Mouse (Mus musculus) forebrain, embryonic 15.5 days (tissue): ENCODE measurements around the gene Tmem206. TPM values are rescaled to one million over a fixed set of nuclear protein-coding genes. Genes with fewer than 3 reads are reported as not detected.
A peak's percentile ranks its signal among the peaks of the same experiment; 100 is the strongest.

Source experiments
- ATAC-seq: fragments of 200-750 bp; cut with Nextera tagmentation; replicated peaks from 2 replicates; pipeline ENCODE4 v1.8.0; 2017; ENCODE audit warnings: mild to moderate bottlenecking, moderate TSS enrichment, moderate library complexity
- H3K27ac ChIP-seq: fragments of 300-500 bp; sonication (generic); replicated peaks from 2 replicates; pipeline ENCODE4 v1.5.1; 2015; ENCODE audit warnings: mild to moderate bottlenecking, inconsistent platforms
- H3K27me3 ChIP-seq: fragments of 300-500 bp; sonication (generic); 2 replicates; pipeline ENCODE4 v1.6.1; 2015; ENCODE audit warnings: inconsistent platforms
- H3K36me3 ChIP-seq: fragments of 300-500 bp; sonication (generic); 2 replicates; pipeline ENCODE4 v1.6.1; 2015; ENCODE audit warnings: mild to moderate bottlenecking, inconsistent platforms
- H3K4me1 ChIP-seq: fragments of 300-500 bp; sonication (generic); 2 replicates; pipeline ENCODE4 v1.6.1; 2015; ENCODE audit warnings: inconsistent platforms
- H3K4me2 ChIP-seq: fragments of 300-500 bp; sonication (generic); replicated peaks from 2 replicates; pipeline ENCODE4 v1.6.1; 2015; ENCODE audit warnings: mild to moderate bottlenecking, inconsistent platforms
- H3K4me3 ChIP-seq: fragments of 300-500 bp; sonication (generic); 2 replicates; pipeline ENCODE4 v1.5.1; 2015; ENCODE audit warnings: mild to moderate bottlenecking, inconsistent platforms
- H3K9ac ChIP-seq: fragments of 300-500 bp; sonication (generic); replicated peaks from 2 replicates; pipeline ENCODE4 v1.6.1; 2015; ENCODE audit warnings: mild to moderate bottlenecking, inconsistent platforms
- H3K9me3 ChIP-seq: fragments of 300-500 bp; sonication (generic); 2 replicates; pipeline ENCODE4 v1.6.1; 2016; ENCODE audit warnings: inconsistent platforms
- WGBS: fragments of 180-500 bp; shearing (Covaris S2); methylation state at CpG from one replicate; pipeline ENCODE4 v1.1.7; 2015; ENCODE audit warnings: mixed read lengths; 5-methylcytosine and 5-hydroxymethylcytosine counted together
- polyA plus RNA-seq: library from polyadenylated mRNA; unstranded; fragments of >200 nt; fragmentation: Nextera tagmentation; extraction: Ambion mirVana; gene quantifications from 2 replicates; pipeline ENCODE4 v1.2.1, GENCODE M21; 2015

Tmem206 gene
- 53.1 and 54.0 TPM in 2 replicates for polyA plus RNA-seq

DNA sequence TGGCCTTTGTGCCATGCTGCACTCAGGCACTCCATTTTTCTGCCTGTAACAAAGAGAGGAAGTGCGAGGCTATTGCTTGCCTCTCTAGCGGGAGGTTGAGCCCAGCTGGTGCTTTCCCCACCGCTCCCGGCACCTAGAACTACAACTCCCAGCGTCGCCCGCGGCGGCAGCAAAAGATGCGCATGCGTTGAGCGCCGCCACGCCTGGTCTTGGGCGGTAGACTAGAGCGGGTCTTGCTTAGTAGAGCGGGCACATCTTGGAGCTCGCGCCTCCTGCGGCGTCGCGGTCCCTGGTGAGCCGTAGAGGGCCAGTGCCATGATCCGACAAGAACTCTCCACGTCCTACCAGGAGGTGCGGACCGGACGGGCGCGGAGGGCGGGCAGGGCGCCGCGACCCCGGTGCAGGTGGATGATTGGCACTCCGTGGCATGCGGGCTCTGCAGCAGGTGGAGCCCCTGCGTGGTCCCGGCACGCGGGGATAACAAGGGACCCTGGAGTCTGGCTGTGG lies at the start of gene Tmem206:
Gene Tmem206 (plus strand): TSS at position 187 of the 507 bp plus-strand sequence.
- H3K27ac ChIP-seq = peak within 1 kb of the TSS; percentile 87
- peaks cover 33% of the 10 kb centered on the region for H3K4me1 ChIP-seq
- H3K4me2 ChIP-seq = peak within 1 kb of the TSS; percentile 81
- H3K27me3 ChIP-seq = no peaks in the 10 kb centered on the region
- H3K9ac ChIP-seq = peak within 1 kb of the TSS; percentile 78
- peak within 1 kb of the TSS; percentile 70 for H3K4me3 ChIP-seq
- 0 out of 2 replicates have a peak, but pooled peaks cover 3% of the 10 kb centered on the region for H3K36me3 ChIP-seq
- 0% methylated on average over 42 of the region's 42 CpGs for WGBS
- H3K9me3 ChIP-seq = no peaks in the 10 kb centered on the region
- peak; percentile 98 for ATAC-seq

DNA sequence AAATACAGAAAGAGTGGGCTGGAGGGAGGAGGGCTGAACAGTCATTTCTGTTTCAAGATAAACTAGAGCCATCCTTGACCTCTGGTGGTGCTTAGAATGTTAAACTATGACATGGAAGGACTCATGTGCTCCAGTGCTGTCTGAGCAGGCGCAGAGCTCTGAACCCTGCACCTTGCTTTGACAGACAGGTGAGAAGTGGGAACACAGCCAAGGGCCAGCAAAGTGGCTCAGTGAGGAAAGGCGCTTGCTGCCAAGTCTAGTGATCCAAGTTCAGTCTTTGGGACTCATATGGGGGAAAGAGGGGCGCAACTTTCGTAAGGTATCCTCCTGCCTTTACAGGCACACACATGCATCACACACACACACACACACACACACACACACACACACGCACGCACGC lies 49.5 kb upstream of the Tmem206 start:
- WGBS = 91% methylated on average over 7 of the region's 7 CpGs
- no peak for ATAC-seq
- Histone ChIP-seq H3K4me2 (no peak overlapping the region), H3K27me3 (no peaks in the 10 kb centered on the region), H3K4me3 (no peak overlapping the region), H3K9me3 (no peaks in the 10 kb centered on the region), H3K4me1 (no peaks in the 10 kb centered on the region), H3K9ac (no peak overlapping the region), H3K27ac (no peak overlapping the region), H3K36me3 (no peaks in the 10 kb centered on the region)

- 78% methylated on average over 14 of the region's 14 CpGs for WGBS
These were observed 48.1 kb upstream of the Tmem206 start for GRCm38 (mm10) chr1:191277549-191278059.

GRCm38 (mm10) chr1:191278324-191278723 lies 47.4 kb upstream of the Tmem206 start:
- no peak overlapping the region for H3K4me2 ChIP-seq
- WGBS = 88% methylated on average over 4 of the region's 4 CpGs
- H3K36me3 ChIP-seq = no peaks in the 10 kb centered on the region
- no peaks in the 10 kb centered on the region for H3K9me3 ChIP-seq
- no peak overlapping the region for H3K9ac ChIP-seq
- ATAC-seq = no peak
- no peaks in the 10 kb centered on the region for H3K27me3 ChIP-seq
- H3K4me3 ChIP-seq = no peak overlapping the region
- no peak overlapping the region for H3K27ac ChIP-seq
- H3K4me1 ChIP-seq = no peaks in the 10 kb centered on the region

More at GRCm38 (mm10) chr1:191277549-191278059, 48.1 kb upstream of the Tmem206 start:
- no peaks in the 10 kb centered on the region for H3K9me3 ChIP-seq
- H3K36me3 ChIP-seq = no peaks in the 10 kb centered on the region
- ATAC-seq = no peak
- H3K4me2 ChIP-seq = no peak overlapping the region
- H3K27ac ChIP-seq = no peak overlapping the region
- H3K27me3 ChIP-seq = no peaks in the 10 kb centered on the region
- H3K9ac ChIP-seq = no peak overlapping the region
- no peak overlapping the region for H3K4me3 ChIP-seq
- H3K4me1 ChIP-seq = no peaks in the 10 kb centered on the region

- no peaks in the 10 kb centered on the region for H3K36me3 ChIP-seq
- no peak overlapping the region for H3K4me2 ChIP-seq
- H3K27me3 ChIP-seq = no peaks in the 10 kb centered on the region
- no peak overlapping the region for H3K27ac ChIP-seq
- no peaks in the 10 kb centered on the region for H3K4me1 ChIP-seq
- 45% methylated on average over 7 of the region's 7 CpGs for WGBS
- no peak overlapping the region for H3K4me3 ChIP-seq
- H3K9ac ChIP-seq = no peak overlapping the region
- no peak for ATAC-seq
- H3K9me3 ChIP-seq = no peaks in the 10 kb centered on the region
These were observed 44.5 kb upstream of the Tmem206 start for GRCm38 (mm10) chr1:191281171-191281570.

DNA sequence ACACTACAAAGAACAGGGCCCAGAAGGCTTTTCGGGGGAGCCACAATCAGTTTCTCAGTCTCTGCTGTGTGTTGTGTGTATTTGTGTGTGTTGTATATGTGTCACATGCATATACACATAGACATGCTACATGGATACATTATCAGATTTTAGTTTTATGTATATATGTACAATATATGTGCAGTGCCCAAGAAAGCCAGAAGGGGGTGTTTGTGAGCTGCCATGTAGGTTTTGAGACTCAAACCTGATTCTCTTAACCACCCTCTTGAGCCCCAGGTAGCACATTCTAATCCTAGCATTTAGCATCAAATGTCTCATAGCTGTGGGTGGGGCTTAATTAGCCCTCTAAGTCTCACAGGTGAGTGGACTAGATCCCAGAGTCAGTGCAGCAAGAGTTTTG lies 43.4 kb upstream of the Tmem206 start:
- ATAC-seq = no peak
- H3K4me3 ChIP-seq = no peak overlapping the region

DNA sequence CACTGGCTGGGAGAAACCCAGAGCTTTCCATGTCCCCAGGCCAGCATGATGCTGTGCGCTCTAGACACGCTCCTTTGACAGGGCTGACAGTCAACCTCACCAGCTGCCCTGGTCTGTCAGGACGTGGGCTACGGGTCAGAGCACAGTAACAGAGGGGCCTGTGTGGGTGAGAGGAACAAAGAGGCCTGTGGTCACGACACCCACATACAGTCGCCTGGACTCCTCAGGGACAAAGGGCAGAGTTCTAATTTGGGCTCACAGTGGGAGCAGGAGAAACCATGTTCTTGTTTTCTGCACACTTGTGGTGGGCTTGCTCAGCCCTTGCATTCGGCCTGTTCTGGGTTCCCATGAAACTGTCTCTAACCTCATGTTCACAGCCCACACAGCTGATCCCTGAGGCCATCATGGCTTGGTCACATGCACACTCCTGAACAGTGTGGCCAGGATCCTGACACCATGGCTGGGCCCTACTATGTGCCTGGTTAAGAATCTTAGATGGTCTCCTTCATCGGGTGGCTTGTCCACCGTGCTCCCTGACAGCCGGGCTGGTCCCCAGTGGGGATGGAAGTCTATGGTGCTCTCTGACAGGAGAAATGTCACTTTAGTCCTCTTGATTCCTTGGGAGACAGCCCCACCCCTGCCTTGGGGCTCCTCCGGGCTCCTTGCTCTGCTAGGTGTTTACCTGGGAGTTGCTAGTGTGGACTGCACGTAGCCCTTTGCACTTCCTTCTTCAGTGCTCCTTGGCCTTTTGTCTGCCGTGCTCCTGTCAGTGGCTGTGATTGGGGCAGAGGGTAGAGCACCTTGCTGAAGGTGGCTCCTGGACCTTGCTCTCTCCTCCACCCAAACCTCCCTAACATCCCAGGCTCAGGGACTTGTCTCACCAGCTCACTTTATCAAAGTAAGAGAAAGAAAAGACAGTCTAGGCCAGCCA lies 42.3 kb upstream of the Tmem206 start:
- no peaks in the 10 kb centered on the region for H3K36me3 ChIP-seq
- H3K4me3 ChIP-seq = no peak overlapping the region
- H3K4me1 ChIP-seq = no peaks in the 10 kb centered on the region
- H3K9me3 ChIP-seq = no peaks in the 10 kb centered on the region
- no peak overlapping the region for H3K9ac ChIP-seq
- H3K27ac ChIP-seq = no peak overlapping the region
- H3K27me3 ChIP-seq = no peaks in the 10 kb centered on the region
- no peak overlapping the region for H3K4me2 ChIP-seq
- no peak for ATAC-seq
- 84% methylated on average over 13 of the region's 13 CpGs for WGBS

More for the DNA sequence above, 43.4 kb upstream of the Tmem206 start:
- Histone ChIP-seq H3K36me3 (no peaks in the 10 kb centered on the region), H3K4me2 (no peak overlapping the region), H3K9ac (no peak overlapping the region), H3K4me1 (no peaks in the 10 kb centered on the region), H3K9me3 (no peaks in the 10 kb centered on the region), H3K27ac (no peak overlapping the region), H3K27me3 (no peaks in the 10 kb centered on the region)
- WGBS = 89% methylated on average over 1 of the region's 1 CpGs

DNA sequence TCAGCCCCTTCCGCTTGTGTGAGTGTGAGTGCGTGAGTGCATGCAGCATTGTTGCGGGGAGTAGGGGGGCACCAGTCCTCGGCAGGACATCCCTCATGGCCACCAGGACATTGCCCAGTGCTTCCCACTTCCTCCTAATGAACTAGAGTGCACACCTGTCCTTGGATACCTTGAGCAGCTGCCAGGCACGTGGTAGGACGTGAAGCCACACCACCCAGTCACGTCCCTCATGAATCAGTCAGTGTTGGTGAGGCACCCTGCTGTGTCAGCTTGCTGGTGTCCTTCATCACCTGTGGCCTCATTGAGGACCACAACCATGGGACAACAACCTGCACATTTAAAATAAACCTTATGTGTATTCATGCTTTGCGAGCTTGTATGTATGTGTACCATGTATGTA lies 41.2 kb upstream of the Tmem206 start:
- no peak for ATAC-seq
- H3K36me3 ChIP-seq = no peaks in the 10 kb centered on the region
- H3K4me3 ChIP-seq = no peak overlapping the region
- H3K4me2 ChIP-seq = no peak overlapping the region
- 90% methylated on average over 8 of the region's 8 CpGs for WGBS
- H3K27me3 ChIP-seq = no peaks in the 10 kb centered on the region
- no peak overlapping the region for H3K27ac ChIP-seq
- H3K9ac ChIP-seq = no peak overlapping the region
- no peaks in the 10 kb centered on the region for H3K4me1 ChIP-seq
- no peaks in the 10 kb centered on the region for H3K9me3 ChIP-seq

GRCm38 (mm10) chr1:191288762-191289161 lies 37.0 kb upstream of the Tmem206 start:
- Histone ChIP-seq H3K4me1 (no peaks in the 10 kb centered on the region), H3K9me3 (no peaks in the 10 kb centered on the region), H3K4me2 (no peak overlapping the region), H3K4me3 (no peak overlapping the region), H3K9ac (no peak overlapping the region), H3K27me3 (no peaks in the 10 kb centered on the region), H3K27ac (no peak overlapping the region), H3K36me3 (no peaks in the 10 kb centered on the region)
- ATAC-seq = no peak
- WGBS = 35% methylated on average over 8 of the region's 8 CpGs

- no peaks in the 10 kb centered on the region for H3K9me3 ChIP-seq
- H3K4me3 ChIP-seq = no peak overlapping the region
- no peak overlapping the region for H3K27ac ChIP-seq
- no peaks in the 10 kb centered on the region for H3K36me3 ChIP-seq
- no peaks in the 10 kb centered on the region for H3K27me3 ChIP-seq
- H3K4me2 ChIP-seq = no peak overlapping the region
- no peaks in the 10 kb centered on the region for H3K4me1 ChIP-seq
- WGBS = 75% methylated on average over 5 of the region's 5 CpGs
- no peak overlapping the region for H3K9ac ChIP-seq
- no peak for ATAC-seq
These were observed 33.4 kb upstream of the Tmem206 start for GRCm38 (mm10) chr1:191292348-191292747.

GRCm38 (mm10) chr1:191293051-191293450 lies 32.7 kb upstream of the Tmem206 start:
- no peak for ATAC-seq
- H3K27ac ChIP-seq = no peak overlapping the region
- no peaks in the 10 kb centered on the region for H3K27me3 ChIP-seq
- no peak overlapping the region for H3K4me2 ChIP-seq
- no peaks in the 10 kb centered on the region for H3K9me3 ChIP-seq
- no peak overlapping the region for H3K4me3 ChIP-seq
- no peaks in the 10 kb centered on the region for H3K4me1 ChIP-seq
- no peak overlapping the region for H3K9ac ChIP-seq
- no peaks in the 10 kb centered on the region for H3K36me3 ChIP-seq
- WGBS = 78% methylated on average over 2 of the region's 2 CpGs

DNA sequence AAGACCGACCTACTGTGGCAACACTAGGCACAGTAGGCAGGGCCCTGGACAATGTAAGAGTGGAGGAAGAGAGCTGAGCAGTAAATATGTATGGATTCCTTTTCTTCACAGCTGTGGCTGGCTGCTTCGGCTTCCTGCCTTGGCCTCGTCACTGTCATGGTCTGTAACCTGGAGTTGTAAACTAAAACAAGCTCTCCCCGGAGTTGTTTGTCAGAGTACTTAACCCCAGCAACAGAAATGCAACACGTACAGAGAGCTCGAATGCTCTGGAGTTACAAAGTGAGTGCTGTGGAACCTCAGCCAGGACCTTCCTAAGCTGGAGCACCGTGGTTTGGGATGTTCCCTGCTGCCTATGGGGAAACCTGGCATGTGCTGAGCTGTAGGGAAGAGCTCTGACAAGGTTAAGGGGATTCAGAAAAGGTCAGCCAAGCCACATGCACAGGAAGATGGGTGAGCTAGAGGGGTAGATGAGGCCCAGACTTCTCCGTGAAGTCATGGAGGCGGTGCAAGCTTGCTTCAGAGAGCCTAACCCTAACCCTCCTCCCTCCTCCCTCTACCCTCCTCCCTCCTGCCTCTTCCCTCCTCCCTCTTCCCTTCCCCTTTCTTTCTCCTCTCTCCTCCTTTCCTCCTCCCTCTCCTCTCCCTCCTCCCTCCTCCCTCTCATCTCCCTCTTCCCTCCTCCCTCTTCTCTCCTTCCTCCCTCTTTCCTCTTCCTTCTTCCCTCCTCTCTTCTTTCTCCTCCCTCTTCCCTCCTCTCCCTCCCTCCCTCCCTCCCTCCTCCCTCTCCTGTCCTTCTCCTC lies 31.5 kb upstream of the Tmem206 start:
- no peak overlapping the region for H3K27ac ChIP-seq
- ATAC-seq = no peak
- no peaks in the 10 kb centered on the region for H3K36me3 ChIP-seq
- no peak overlapping the region for H3K4me2 ChIP-seq
- no peaks in the 10 kb centered on the region for H3K27me3 ChIP-seq
- H3K9ac ChIP-seq = no peak overlapping the region
- 81% methylated on average over 9 of the region's 9 CpGs for WGBS
- H3K9me3 ChIP-seq = no peaks in the 10 kb centered on the region
- H3K4me1 ChIP-seq = no peaks in the 10 kb centered on the region
- H3K4me3 ChIP-seq = no peak overlapping the region
